ENCODE assay signal across 28 mouse cellular contexts in genomic region chr5:131578737-131579136, GRCm38 (mm10).
DNase-seq lines count a peak whose midpoint lies in the region; ATAC-seq and TF ChIP-seq lines count a peak whose summit lies in the region.
"Had no signal": no experiment of that assay in that cellular context is flagged by ENCODE, and none has a peak within 500 bp of the region (broad histone marks: within the 10 kb centered on the region; RNA-seq: fewer than 3 reads in every experiment).

No protein-coding gene starts in this region.

- H3K4me1 ChIP-seq in embryonic facial prominence, embryonic 14.5 days (ENCODE audit: control insufficient read depth, insufficient read depth, low read length) = peaks cover 9% of the 10 kb centered on the region
- H3K4me1 ChIP-seq in embryonic facial prominence, embryonic 10.5 days = peaks cover 33% of the 10 kb centered on the region
- peaks cover 17% of the 10 kb centered on the region for H3K4me1 ChIP-seq in embryonic facial prominence, embryonic 15.5 days
- H3K4me1 ChIP-seq in limb, embryonic 14.5 days (ENCODE audit: control insufficient read depth, insufficient read depth, low read length) = peaks cover 25% of the 10 kb centered on the region
- peaks cover 7% of the 10 kb centered on the region for H3K4me1 ChIP-seq in stomach, embryonic 15.5 days
- peaks cover 14% of the 10 kb centered on the region for H3K4me1 ChIP-seq in kidney, embryonic 14.5 days (ENCODE audit: control insufficient read depth, insufficient read depth, low read length)

- DNase-seq in embryonic facial prominence, embryonic 14.5 days (ENCODE audit: low spot score) = peak; percentile 40
- no peak for DNase-seq in embryonic facial prominence, embryonic 10.5 days (ENCODE audit: low spot score)
- DNase-seq in limb, embryonic 14.5 days (ENCODE audit: low spot score) = no peak
- DNase-seq in thymus, postnatal 10 days (ENCODE audit: low spot score in 2 of 2) = no peak
- DNase-seq: adrenal gland, adult 8-10 months; adrenal gland, postnatal 14 days; adrenal gland, postnatal 36 days; B cell, adult 2 months; cerebellum, adult 11-12 months; cerebellum, adult 2 months; cerebellum, adult 9-10 months; cerebellum, postnatal 10 days; cerebellum, postnatal 25 days; forebrain, postnatal 0 days had no signal

- H3K9me3 ChIP-seq in embryonic facial prominence, embryonic 14.5 days (ENCODE audit: control insufficient read depth, low read length) = no peaks in the 10 kb centered on the region
- H3K9me3 ChIP-seq in embryonic facial prominence, embryonic 10.5 days = no peaks in the 10 kb centered on the region
- H3K9me3 ChIP-seq in embryonic facial prominence, embryonic 15.5 days (replicated peaks) = no peaks in the 10 kb centered on the region
- no peaks in the 10 kb centered on the region for H3K9me3 ChIP-seq in limb, embryonic 14.5 days (ENCODE audit: control insufficient read depth, low read length)
- no peaks in the 10 kb centered on the region for H3K9me3 ChIP-seq in stomach, embryonic 15.5 days
- no peaks in the 10 kb centered on the region for H3K9me3 ChIP-seq in kidney, embryonic 14.5 days (ENCODE audit: control insufficient read depth, low read length)
- H3K9me3 ChIP-seq: embryonic facial prominence, embryonic 13.5 days; forebrain, embryonic 10.5 days; forebrain, embryonic 13.5 days; forebrain, embryonic 15.5 days had no signal

- H3K4me2 ChIP-seq in embryonic facial prominence, embryonic 14.5 days (ENCODE audit: low read depth, low read length) = no peak overlapping the region
- H3K4me2 ChIP-seq in embryonic facial prominence, embryonic 15.5 days (replicated peaks) = no peak overlapping the region
- no peak overlapping the region for H3K4me2 ChIP-seq in limb, embryonic 14.5 days (replicated peaks; ENCODE audit: low read depth, low read length, severe bottlenecking)
- H3K4me2 ChIP-seq in stomach, embryonic 15.5 days = no peak overlapping the region
- no peak overlapping the region for H3K4me2 ChIP-seq in kidney, embryonic 14.5 days (replicated peaks; ENCODE audit: low read depth, low read length)
- H3K4me2 ChIP-seq: embryonic facial prominence, embryonic 13.5 days; forebrain, embryonic 13.5 days; forebrain, embryonic 15.5 days had no signal

- ATAC-seq in embryonic facial prominence, embryonic 14.5 days (ENCODE audit: low read depth) = peak; percentile 53
- peak; percentile 78 for ATAC-seq in embryonic facial prominence, embryonic 15.5 days (ENCODE audit: insufficient number of reproducible peaks, low FRiP score, low TSS enrichment, low read depth)
- ATAC-seq in limb, embryonic 14.5 days (ENCODE audit: low FRiP score, low read depth) = peak; percentile 35
- ATAC-seq in stomach, embryonic 15.5 days (ENCODE audit: insufficient read depth, low FRiP score, low read depth) = peak; percentile 21; the same call in 1 of the 2 replicates
- ATAC-seq in megakaryocyte progenitor cell, adult 5-6 weeks (replicated peaks; ENCODE audit: poor library complexity) = no peak
- ATAC-seq in kidney, embryonic 14.5 days (ENCODE audit: low FRiP score, low TSS enrichment) = no peak
- ATAC-seq: activated CD4-positive, CD25-positive, alpha-beta regulatory T cell, adult 4 months; CD4-positive, CD25-positive, alpha-beta regulatory T cell, adult 4 months; forebrain, embryonic 13.5 days; forebrain, embryonic 15.5 days; forebrain, postnatal 0 days; Patski had no signal

- no peak overlapping the region for H3K27ac ChIP-seq in embryonic facial prominence, embryonic 14.5 days (replicated peaks; ENCODE audit: low read depth, low read length)
- H3K27ac ChIP-seq in embryonic facial prominence, embryonic 10.5 days (replicated peaks) = no peak overlapping the region
- H3K27ac ChIP-seq in embryonic facial prominence, embryonic 15.5 days (replicated peaks) = no peak overlapping the region
- peak overlapping the region; percentile 40; the same call in 1 of the 2 replicates for H3K27ac ChIP-seq in limb, embryonic 14.5 days (replicated peaks; ENCODE audit: low read depth, low read length)
- no peak overlapping the region for H3K27ac ChIP-seq in stomach, embryonic 15.5 days
- H3K27ac ChIP-seq in kidney, embryonic 14.5 days (ENCODE audit: low read depth, low read length) = no peak overlapping the region
- H3K27ac ChIP-seq: forebrain, embryonic 10.5 days; forebrain, embryonic 13.5 days; forebrain, embryonic 15.5 days had no signal

- WGBS in embryonic facial prominence, embryonic 14.5 days = 87% methylated on average over 9 of the region's 9 CpGs
- 91% methylated on average over 9 of the region's 9 CpGs for WGBS in embryonic facial prominence, embryonic 10.5 days
- 89% methylated on average over 9 of the region's 9 CpGs for WGBS in embryonic facial prominence, embryonic 15.5 days
- WGBS in limb, embryonic 14.5 days = 74% methylated on average over 9 of the region's 9 CpGs
- WGBS in stomach, embryonic 15.5 days = 82% methylated on average over 9 of the region's 9 CpGs
- 93% methylated on average over 9 of the region's 9 CpGs for WGBS in kidney, embryonic 14.5 days

- no peak for TF ChIP-seq POLR2A in limb, embryonic 14.5 days (IDR thresholded peaks at IDR 0.05; ENCODE audit: borderline replicate concordance, extremely low read depth, insufficient read depth, insufficient read length)

- H3K4me3 ChIP-seq in embryonic facial prominence, embryonic 14.5 days (ENCODE audit: low read depth, low read length) = no peak overlapping the region
- no peak overlapping the region for H3K4me3 ChIP-seq in embryonic facial prominence, embryonic 10.5 days
- H3K4me3 ChIP-seq in embryonic facial prominence, embryonic 15.5 days (replicated peaks) = no peak overlapping the region
- no peak overlapping the region for H3K4me3 ChIP-seq in limb, embryonic 14.5 days (replicated peaks; ENCODE audit: low read length)
- H3K4me3 ChIP-seq in stomach, embryonic 15.5 days (replicated peaks) = no peak overlapping the region
- H3K4me3 ChIP-seq in kidney, embryonic 14.5 days (ENCODE audit: low read length) = no peak overlapping the region
- H3K4me3 ChIP-seq: embryonic facial prominence, embryonic 13.5 days; erythroblast, embryonic 14.5 days; forebrain, embryonic 10.5 days; forebrain, embryonic 13.5 days; forebrain, embryonic 15.5 days had no signal

- no peaks in the 10 kb centered on the region for H3K27me3 ChIP-seq in embryonic facial prominence, embryonic 14.5 days (replicated peaks; ENCODE audit: control insufficient read depth, insufficient read depth, low read length)
- H3K27me3 ChIP-seq in embryonic facial prominence, embryonic 10.5 days (replicated peaks; ENCODE audit: low read depth, poor library complexity, severe bottlenecking) = peaks cover 49% of the 10 kb centered on the region
- H3K27me3 ChIP-seq in embryonic facial prominence, embryonic 15.5 days = no peaks in the 10 kb centered on the region
- no peaks in the 10 kb centered on the region for H3K27me3 ChIP-seq in limb, embryonic 14.5 days (ENCODE audit: control insufficient read depth, insufficient read depth, low read length)
- no peaks in the 10 kb centered on the region for H3K27me3 ChIP-seq in stomach, embryonic 15.5 days (replicated peaks)
- H3K27me3 ChIP-seq in kidney, embryonic 14.5 days (ENCODE audit: control insufficient read depth, insufficient read depth, low read length) = no peaks in the 10 kb centered on the region; the same call in 1 of the 2 replicates
- H3K27me3 ChIP-seq: CH12.LX; embryonic facial prominence, embryonic 13.5 days; forebrain, embryonic 13.5 days; forebrain, embryonic 15.5 days; Patski had no signal

- H3K9ac ChIP-seq in embryonic facial prominence, embryonic 14.5 days (ENCODE audit: low read depth, low read length) = no peak overlapping the region
- H3K9ac ChIP-seq in embryonic facial prominence, embryonic 15.5 days = no peak overlapping the region
- H3K9ac ChIP-seq in limb, embryonic 14.5 days (ENCODE audit: low read depth, low read length, severe bottlenecking) = no peak overlapping the region
- no peak overlapping the region for H3K9ac ChIP-seq in stomach, embryonic 15.5 days
- H3K9ac ChIP-seq in kidney, embryonic 14.5 days (ENCODE audit: low read depth, low read length) = no peak overlapping the region
- H3K9ac ChIP-seq: embryonic facial prominence, embryonic 13.5 days; forebrain, embryonic 13.5 days; forebrain, embryonic 15.5 days; forebrain, postnatal 0 days had no signal

- no peaks in the 10 kb centered on the region for H3K36me3 ChIP-seq in embryonic facial prominence, embryonic 14.5 days (ENCODE audit: control insufficient read depth, insufficient read depth, low read length)
- no peaks in the 10 kb centered on the region for H3K36me3 ChIP-seq in embryonic facial prominence, embryonic 10.5 days (replicated peaks)
- no peaks in the 10 kb centered on the region for H3K36me3 ChIP-seq in embryonic facial prominence, embryonic 15.5 days
- no peaks in the 10 kb centered on the region for H3K36me3 ChIP-seq in limb, embryonic 14.5 days (ENCODE audit: control insufficient read depth, insufficient read depth, low read length)
- no peaks in the 10 kb centered on the region for H3K36me3 ChIP-seq in stomach, embryonic 15.5 days
- H3K36me3 ChIP-seq in kidney, embryonic 14.5 days (ENCODE audit: control insufficient read depth, insufficient read depth, low read length) = no peaks in the 10 kb centered on the region
- H3K36me3 ChIP-seq: embryonic facial prominence, embryonic 13.5 days; forebrain, embryonic 10.5 days; forebrain, embryonic 15.5 days; G1E had no signal

Comparison
In these comparisons a context has a peak if more than half of its experiments do, and no peak if none do; other contexts are left out.
1. ATAC-seq: peak in embryonic facial prominence, embryonic 14.5 days (single experiment), embryonic facial prominence, embryonic 15.5 days (single experiment), limb, embryonic 14.5 days (single experiment) and stomach, embryonic 15.5 days (single experiment); none in megakaryocyte progenitor cell, adult 5-6 weeks (single experiment) and kidney, embryonic 14.5 days (single experiment).